Mouse (Mus musculus) lung, adult 2 months (tissue): ENCODE measurements at regions not wholly inside any gene's neighbourhood (a gene's known extent, or its start where the extent isn't known, plus 50 kb on each side); places are given as distances from the start of the nearest gene placed in this dataset.

Experiments
- CTCF ChIP-seq: fragments of 200-500 bp; IDR thresholded peaks from 2 replicates; pipeline ENCODE4 v1.5.1; 2011; ENCODE audit warnings: mild to moderate bottlenecking, low read length, control low read depth; ENCODE audit not compliant: insufficient read depth
- POLR2A ChIP-seq: fragments of 200-500 bp; IDR thresholded peaks from 2 replicates; pipeline ENCODE4 v1.6.1; 2011; ENCODE audit warnings: low read depth, mild to moderate bottlenecking, control low read depth, low read length, borderline replicate concordance; ENCODE audit errors: extremely low read depth

DNA sequence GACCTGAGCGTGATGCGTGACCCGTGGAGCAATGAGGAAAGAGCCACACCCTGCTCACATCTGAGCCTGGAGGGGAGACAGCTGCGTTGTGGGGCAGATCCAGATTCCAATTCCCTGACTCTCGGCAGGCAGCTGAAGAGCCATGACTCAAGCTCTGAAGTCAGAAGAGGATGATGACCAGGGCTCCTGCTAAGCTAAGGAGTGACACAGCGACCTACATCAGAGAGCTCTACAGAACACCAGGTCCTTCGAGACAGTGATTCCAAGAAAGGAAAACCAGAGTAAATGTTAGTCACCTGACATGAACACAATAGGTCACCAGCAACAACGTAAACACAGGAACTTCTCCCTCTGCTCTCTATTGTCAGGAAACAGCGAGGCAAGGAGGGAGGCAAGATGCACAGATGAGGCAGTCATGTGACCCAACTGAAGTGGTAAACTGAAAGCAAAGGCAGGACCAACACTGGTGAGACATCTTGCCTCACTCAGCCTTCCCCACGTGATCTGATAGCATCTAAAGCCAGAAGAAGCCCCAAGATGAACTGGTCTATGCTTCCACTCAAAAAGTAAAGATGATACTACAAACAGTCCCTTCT, 444.2 kb upstream of the Gm19410 start:
- no peak for TF ChIP-seq CTCF
- TF ChIP-seq POLR2A: no peak
